Mouse (Mus musculus): ENCODE results near the gene Cyth1.

- TF ChIP-seq POLR2A (IDR thresholded peaks at IDR 0.05; ENCODE audit: low read depth, low read length), result no peak
- TF ChIP-seq CTCF (IDR thresholded peaks at IDR 0.05; ENCODE audit: extremely low read depth, insufficient read length, insufficient replicate concordance, low read depth, low read length), result no peak
Measured at GRCm38 (mm10) chr11:118164566-118164965, 83.8 kb downstream of the Cyth1 start.
